Mouse (Mus musculus): ENCODE measurements at regions not wholly inside any gene's neighbourhood (a gene's known extent, or its start where the extent isn't known, plus 50 kb on each side); places are given as distances from the start of the nearest gene placed in this dataset.

DNA sequence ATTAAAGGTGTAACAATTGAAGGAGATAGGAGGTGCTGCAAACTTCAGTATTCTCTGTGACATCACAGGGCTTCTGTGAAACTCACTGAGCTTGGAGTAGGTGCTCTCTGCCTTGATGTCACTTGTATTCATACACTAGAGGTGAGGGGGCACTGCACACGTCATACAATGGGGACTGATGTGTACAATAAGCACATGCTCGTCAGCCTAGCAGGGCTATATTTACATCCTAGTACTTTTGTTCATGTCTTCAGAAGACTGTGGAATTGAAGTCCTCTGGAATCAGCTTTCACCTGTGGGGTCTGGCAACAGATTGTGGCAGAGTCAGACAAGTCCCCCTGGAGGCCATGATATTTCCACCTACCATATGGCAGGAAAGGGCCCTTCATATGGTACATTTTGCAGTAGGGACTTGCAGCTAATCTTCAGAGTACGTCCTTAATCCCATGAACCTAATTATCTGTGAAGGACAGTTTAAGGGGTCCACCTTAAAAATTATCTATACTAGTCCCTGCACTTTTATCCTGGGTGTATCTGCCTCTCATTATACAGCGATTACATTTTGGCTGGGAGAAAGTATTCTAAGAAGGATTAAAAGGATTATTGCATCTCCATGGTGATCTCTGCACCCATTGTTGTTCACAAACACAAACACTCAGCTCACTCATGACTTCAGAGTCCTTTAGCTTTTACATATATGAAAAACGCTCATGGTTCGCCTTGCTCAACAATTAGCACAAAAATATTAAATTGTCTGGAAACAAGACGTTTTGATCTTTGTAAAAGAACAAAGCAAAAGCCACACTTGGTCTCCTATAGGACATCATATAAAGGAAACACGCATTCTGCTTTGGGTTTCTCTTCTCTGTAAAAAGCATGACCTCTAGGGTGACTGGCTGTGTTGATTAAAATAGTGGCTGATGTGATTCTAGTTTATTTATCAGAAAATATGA lies 324.1 kb upstream of the Itga1 start:
- DNase-seq = no peak

DNA sequence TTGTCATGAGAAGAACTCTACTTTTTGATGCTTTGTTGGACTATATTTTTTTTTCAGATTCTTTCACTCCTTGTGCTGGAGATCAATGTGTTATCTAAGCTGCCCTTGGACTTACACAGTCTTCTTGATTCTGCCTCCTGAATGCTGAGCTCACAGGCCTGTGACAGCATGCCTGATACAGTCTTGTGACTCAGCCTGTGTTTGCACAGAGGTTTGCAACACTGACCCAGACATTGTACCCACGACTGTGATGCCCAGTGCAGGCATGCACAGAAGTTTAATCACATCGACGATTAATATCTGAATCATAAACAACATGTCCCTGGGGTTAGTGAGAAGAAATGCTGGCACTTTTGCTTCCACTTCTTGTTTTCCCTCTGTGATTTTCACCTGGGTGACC lies 322.0 kb upstream of the Itga1 start:
- DNase-seq = no peak

DNA sequence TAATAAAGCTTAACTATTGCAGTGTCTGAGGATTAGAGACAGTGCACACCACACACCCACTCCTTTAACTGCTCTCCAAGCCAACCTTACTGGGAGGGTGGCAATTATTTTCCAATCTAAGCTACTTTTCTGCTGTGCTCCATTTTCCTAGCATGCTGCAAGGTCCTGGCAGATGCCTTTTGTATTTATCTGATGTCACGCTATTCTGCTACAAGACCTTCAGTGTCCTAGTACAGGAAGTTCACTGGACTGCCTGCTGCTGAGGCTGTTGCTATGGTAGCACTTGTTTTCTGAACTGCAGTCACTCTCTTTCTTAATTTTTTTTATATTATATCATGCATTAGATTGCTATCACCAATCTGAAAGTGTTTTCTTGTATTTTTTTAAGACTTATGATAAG lies 319.7 kb upstream of the Itga1 start:
- no peak for DNase-seq

DNA sequence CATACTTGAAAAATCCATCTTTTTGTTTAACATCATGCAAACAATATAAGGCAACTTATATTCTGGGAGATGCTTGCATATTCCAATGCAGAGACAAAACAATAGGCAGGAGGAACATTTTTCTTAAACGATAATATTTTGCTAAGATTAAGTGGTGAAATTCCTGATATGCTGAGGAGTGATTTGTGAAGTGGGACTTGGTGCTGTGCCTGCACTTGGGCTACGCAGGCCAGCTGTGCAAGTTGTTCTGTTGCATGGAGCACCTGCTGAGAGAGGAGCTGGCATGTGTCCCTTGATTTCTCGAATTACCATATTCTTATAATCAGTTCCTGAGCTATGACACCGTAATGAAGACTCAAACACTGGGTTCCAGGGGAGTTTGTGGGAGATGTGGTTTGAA lies 316.1 kb upstream of the Itga1 start:
- no peak for DNase-seq

DNA sequence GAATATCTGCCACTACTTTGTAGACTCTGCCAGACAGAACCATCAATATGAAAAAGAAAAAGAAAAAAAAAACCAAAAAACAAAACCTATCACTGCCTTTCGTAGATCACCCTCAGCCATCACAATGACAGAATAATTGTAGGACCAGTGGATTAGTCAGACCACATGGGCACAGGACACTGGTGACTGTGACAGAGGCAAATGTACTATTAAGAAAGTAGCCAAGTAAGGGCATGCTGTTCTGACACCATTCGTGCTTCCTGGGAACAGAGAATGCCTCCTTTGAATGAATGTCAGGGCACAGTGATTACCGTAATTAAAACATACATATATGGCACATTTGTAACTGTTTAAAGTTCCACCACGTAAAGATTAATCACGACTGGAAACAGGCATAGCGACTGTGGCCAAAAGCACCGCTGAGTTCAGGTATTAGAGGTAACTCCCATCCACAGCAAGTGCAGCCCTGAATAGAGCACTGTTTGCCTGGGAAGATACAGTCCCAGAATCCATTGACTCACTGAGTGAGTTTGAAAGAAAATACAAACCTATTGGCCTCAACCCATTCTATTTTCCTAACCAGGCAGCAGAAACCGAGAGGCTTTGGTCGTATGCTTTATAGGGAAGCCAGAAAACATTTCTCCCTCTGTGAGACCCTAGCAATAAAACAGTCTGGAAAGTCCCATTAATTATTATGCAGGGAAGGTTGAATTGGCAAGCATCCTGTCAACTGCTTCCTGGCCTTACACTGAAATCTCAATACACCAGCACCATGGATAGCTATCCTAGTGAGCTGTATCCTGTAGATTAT lies 312.2 kb upstream of the Itga1 start:
- no peak for DNase-seq

DNA sequence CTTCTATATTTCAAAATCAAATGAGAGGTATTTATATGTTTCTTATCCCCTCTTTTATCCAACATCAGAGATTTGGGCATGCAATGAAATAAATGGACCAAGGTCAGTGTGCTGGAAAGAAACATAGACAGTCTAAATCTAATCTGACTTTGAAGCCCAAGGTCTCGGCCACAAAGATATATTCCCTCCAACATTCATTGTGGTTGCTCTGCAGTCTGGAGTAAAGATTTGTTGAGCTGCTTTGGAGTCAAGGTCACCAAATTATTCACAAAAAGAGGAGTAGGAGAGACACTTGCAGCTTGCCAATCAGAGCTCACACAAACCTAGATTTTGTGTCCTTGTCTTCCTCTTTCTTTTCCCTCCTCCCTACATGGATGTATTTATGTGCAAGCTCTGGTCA lies 304.2 kb upstream of the Itga1 start:
- no peak for DNase-seq

DNA sequence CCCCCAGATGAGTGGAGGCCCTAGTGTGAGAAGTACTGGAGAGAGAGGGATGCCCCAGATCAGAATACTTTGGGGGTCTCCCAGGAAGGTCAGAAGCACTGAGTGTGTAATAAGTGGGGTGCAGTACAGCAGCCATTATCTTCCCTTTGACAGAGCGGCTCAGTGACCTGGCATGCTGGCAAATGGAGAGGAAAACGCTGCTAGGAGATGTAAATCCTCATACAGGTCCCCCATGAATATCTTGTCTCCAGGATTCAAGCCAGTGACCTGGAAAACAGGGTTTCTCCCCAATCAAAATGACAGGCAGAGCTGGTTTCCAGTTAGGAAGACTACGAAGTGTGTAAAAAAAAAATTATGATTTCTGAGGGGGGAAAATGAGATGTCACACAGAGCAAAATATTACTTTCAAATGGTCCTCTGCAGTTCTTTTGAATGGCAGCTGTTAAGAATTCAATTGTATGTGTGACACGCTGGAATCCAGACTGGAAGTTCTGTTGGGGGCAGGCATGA lies 299.0 kb upstream of the Itga1 start:
- no peak for DNase-seq

DNA sequence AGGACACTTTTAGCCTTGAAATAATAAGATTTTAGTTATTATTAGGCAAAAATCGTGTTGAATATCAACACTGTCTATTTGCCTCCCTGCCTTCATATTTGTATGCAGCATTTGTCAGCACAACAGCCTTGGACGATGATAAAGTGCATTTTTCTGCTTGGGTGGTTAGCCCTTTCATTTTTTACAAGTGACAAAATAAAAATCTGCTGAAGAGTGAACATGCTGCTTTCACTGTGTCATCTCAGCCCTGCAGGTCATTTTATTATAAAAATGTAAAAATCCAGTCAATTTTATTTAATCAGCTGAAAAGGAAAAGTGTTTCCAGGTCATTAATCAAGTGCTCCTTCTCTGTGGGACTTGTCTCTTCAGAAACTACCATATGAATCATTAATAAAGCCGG lies 277.9 kb upstream of the Itga1 start:
- no peak for DNase-seq

DNA sequence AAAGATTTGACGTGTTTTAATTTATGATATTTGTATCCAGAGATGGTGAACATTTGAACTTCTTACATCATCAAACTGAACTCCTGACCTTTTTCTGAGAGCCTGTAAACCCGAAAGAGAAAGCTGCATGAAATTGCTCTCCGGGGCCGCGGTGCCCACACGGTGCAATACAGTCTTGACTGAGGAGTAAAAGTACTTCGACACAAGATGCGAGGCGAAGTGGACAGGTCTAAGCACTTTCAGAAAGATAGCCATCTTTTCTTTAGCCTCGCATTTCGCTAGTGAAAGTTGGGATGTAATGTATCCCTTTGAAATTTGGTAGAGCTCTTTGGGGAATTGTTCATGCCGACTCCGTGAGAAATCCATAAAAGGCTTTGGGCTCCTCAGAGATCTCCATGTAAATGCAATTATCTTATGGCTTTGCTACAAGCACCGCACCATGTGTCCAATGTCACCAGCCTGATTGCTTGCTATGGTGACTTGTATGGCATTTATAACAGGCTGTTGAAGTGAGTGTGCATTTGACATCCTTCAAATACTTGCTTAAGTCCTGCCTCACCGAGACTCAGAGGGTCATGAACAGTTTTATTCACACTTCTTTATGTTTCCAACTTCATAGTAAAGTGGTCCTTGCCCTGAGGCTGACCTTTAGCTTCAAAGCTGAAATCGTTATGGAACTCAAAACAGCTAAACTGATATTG lies 274.6 kb upstream of the Itga1 start:
- DNase-seq = no peak

DNA sequence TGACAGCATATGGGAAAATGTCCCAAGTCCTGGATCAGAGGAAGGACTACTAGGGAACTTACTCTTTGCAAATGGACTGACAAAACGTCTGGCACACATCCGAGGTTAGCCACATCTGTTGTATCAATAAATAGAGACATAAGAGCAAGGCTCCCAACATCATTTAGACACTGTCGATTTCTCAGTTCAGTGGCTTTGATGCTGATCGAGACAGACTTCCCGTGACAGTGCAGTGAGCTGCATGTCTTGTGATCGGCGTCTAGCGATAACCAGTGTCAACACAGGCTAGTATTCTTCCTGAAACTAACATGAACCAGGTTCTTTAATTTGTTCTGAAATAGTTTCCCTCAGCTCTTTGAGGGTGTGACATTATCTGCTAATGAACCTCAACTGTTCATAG lies 259.7 kb upstream of the Itga1 start:
- DNase-seq = no peak

DNA sequence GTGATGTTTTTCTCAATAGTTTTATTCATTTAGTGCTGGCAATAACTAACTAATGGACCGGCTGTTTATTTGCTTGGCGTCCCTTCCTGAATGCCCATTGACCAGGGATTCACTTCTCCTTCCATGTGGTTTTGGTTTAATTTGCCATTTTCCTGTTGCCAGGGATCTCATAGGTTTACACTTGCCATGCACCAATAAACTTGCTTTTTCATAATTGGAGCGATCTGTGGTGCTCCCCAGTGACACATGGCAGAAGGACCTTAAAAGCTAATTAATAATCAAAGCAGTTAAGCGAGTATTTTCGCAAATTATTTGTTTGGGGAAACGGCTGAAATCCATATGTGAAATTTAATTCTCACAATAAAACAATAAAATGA lies 245.2 kb upstream of the Itga1 start:
- no peak for DNase-seq

DNA sequence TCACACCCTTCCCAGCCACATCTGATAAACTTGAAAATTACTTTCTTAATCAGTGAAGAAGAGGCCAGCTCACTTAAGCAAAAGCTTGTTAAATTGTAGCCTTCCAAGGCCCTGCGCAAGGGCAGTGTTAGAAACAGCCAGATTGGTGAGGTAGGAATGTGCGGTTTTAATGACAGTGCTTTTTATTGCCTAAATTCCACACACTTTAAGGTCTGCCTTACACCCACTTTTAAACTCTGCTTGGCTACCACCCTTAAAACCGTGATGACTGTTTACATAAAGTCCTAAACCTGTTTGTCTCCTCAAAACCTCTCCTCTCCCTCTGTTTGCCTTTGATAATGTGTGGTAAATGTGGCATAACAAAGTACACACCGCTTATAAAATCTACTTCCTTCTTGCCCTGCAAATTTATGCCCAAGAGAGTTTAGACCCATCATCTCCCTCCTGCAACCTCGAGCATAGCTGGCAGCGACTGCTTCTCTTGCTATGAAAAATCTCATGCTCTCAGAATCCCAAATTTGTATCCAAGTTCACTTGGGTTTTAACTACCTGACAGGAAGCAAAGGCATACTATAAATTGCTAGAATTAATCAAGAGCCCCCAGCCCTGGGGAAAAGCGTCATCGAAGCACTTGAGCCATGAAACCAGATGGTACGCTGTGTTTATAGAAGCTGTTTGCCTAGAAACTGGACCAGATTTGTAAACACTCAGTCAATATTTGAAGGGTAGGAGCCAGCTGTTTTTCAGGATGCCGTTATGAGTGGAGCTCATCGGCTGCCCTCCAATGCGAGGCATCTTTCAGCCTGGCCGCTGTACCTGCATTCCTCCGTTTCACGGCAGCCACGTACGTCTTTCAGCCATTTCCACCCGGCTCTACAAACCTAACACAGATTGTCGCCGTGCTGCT lies 244.6 kb upstream of the Itga1 start:
- DNase-seq = no peak

DNA sequence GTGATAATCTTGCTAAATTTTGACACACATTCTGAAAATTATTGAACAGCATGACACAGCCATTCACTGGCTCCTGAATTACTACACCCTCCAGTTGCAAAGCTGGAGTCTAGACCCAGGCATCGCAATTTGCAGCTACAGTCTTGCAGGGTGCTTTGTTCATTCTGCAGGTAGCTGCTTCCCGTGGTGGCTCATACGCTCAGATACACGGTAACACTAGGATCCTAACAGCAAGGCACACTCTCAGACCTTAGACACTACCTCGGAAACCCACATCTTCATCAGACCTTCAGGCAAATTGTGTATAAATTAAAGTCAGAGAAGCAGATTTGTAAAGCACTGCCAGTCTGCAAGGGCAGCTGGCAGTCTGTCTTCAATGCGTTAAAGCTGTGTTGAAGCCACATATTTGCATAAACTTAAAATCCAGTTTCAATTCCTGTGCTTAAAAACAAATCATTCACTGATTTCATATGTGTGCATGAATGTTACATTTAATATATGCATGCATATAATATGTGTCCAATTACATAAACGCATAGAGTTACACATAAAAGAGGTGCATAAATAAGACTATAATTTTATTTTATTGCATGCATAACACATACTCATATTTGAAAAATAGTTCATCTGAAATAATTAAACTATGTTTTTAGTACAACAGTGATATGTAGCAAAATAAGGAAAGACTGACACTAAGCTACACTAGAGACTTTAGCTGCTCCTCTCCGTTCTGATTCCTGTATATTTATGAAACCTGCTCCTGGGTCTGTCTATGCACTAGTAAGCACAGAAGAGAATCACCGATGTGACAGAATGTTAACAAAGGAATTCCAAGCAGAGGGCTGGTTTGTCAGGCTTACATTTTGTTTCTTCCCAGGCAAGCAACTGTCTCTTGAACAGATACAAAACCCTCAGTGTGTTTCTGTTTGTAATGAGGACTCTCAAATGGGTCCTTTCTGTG lies 227.5 kb upstream of the Itga1 start:
- no peak for DNase-seq

DNA sequence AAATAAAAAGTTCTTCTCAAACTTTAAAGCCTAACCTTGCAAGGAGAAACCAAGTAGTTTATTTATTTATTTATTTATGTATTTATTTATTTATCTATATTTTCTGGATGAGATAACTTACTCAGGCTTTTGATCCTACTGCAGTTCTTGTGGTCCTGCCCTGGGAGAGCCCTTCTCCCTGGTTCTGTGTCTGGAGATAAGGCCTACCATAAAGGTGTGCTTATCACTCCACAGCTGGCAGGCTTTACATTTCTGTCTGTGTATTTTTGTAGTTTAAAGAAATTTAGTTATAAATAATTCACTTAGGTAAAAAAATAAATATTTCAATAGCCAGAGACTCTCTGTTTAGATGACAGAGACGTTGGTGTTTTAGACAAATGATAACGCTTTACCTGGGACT lies 224.5 kb upstream of the Itga1 start:
- no peak for DNase-seq

DNA sequence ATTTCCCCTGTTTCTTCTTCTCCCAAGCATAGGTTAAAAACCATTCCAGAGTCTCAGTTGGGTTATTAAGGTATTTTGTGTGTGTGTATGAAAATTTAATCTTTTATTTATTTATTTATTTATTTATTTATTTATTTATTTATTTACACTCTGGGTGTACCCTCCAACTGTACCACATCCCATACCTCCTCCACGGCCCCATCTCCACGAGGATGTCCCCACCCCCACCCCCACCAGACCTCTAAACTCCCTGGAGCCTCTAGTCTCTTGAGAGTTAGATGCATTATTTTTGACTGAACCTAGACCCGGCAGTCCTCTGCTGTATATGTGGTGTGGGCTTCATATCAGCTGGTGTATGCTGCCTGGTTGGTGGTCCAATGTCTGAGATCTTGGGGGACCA lies 214.9 kb upstream of the Itga1 start:
- DNase-seq = no peak

DNA sequence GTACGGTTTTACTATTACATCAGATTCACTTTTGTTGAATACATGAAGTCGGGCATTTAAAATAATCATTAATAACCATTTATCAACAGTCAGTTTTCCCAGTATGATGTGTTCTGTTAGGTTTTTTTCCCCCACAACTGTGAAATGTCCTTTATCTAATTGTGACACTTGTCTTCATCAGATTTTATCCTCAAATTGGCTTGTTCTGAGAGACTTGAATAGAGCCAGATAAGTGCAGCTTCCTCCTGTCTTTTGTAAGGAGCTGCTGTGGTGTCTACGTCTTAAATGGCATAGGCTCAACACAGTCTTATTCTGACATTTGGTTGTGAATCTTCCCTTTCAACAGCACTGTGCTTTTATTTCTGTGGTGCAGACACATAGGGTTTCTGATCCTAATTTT lies 206.8 kb upstream of the Itga1 start:
- no peak for DNase-seq

DNA sequence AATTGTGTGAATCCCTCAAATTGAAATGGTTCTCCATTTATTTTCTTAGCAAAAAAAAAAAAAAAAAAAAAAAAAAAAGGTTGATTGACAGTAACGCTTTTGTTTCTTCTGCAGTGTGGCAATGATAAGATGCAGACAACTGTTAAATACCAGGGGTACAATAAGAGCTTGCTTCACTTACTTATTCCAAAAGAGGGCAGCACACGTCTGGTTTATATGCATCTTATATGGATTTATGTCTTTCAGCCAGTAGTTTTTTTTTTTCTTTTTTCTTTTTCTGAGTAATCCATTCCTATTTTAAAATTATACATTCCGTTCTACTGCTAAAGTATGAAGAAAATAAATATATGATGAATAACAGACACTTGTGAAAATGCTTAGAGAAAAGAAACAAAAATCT lies 185.6 kb upstream of the Itga1 start:
- DNase-seq = no peak

DNA sequence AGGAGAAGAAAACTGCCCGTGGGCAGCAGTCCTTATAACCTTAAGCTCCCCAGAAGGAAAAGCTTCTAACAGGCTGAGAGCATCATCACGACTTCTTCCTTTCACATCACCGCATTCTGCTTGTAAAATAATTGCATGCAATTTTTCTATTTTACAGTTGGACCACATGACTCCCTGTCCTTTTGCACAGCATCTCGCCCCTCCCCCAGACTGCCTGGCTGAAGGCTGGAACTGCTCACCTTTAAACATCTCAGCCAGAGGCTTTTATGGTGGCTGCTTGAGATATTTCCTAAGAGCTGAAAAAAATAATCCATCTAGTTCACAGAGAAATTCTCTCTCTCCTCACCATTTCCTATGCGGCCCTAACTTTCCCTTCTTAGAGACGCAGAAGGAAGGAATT lies 164.4 kb upstream of the Itga1 start:
- DNase-seq = no peak

DNA sequence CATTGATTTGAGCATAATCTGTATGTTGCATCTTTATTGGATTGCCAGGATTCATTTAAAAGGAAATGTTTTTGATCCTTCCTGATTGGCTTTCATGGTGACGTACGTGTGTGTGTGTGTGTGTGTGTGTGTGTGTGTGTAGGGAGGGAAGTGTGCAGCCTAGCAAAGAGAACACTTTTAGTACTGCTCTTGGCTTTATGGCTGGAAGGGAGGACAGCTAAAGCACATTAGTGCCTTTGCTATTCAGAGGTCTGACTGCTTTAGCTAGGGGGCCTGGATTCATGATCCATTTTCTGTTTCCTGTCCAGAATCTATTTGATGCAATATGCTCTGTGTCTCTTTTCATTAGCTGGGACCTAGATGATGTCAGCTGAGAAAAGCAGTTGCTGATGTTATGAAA lies 155.6 kb upstream of the Itga1 start:
- DNase-seq = no peak

DNA sequence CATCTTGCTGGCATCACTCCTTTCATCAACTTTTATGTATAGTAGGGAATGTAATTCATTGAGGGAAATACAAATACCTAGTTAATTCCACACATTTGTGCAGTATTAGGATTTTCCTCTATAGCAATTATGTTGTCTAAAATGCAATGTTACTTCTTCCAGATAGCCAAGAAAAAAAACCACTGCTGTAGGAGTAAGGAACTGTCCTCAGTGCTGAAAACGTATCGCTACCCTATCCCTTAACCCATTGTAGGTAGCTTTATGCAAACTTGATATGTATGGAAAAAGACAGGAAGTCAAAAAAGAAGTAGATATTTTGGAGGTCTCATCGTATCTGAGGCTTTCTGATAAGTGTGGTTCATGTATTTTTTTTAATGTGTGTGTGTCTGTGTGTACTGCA lies 150.8 kb upstream of the Itga1 start:
- no peak for DNase-seq

DNA sequence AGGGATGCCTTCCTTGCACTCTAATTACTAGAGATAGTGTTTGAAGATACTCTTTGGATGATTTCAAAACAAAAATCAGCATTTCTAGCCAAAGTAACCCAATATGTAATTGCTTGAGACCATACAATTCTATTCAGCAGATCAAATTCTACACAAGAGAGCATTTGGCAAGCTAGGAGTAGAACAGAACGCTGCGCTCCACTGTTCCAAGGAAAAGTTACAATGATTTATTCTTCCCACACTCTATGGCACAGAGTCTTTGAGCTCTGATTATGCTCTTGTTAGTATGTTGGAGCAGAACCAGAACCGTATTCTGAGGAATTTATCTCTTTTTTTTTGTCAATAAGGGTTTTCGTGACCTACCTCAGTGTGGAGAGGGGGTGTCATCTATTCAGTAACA lies 130.2 kb upstream of the Itga1 start:
- no peak for DNase-seq
